In the genomic region with DNA sequence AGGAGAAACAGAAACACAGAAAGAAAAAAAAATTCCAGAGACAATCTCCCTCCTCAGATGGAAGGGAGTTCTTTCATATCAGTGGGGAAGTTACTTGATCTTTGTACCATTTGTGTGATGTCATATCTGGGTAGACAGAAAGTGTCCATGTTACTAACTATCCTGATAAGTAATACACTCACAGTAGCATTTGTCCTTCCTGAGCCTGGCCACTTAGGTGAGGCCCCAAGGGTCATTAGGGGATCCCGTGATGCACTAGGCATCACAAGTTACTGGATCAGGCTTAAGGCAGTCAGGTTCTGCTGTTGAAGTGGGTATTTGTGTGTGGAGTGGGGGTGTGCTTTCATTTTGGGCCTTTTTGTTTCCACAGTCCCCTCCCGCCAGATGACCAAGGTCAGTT, we compare ENCODE assay signal across 29 mouse cellular contexts. TPM values are rescaled to one million over a fixed set of nuclear protein-coding genes. Genes with fewer than 3 reads are reported as not detected.
"Had no signal": no experiment of that assay in that cellular context is flagged by ENCODE, and none has a peak within 500 bp of the region (broad histone marks: within the 10 kb centered on the region; RNA-seq: fewer than 3 reads in every experiment).

No protein-coding gene starts in this region.

- H3K4me1 ChIP-seq: heart, embryonic 13.5 days; heart, embryonic 15.5 days; hindbrain, embryonic 13.5 days; hindbrain, embryonic 15.5 days; limb, embryonic 10.5 days; limb, embryonic 12.5 days; liver, embryonic 13.5 days; liver, embryonic 15.5 days had no signal

- H3K36me3 ChIP-seq: heart, embryonic 13.5 days; heart, embryonic 15.5 days; hindbrain, embryonic 13.5 days; hindbrain, embryonic 15.5 days; limb, embryonic 10.5 days; limb, embryonic 12.5 days; liver, embryonic 13.5 days; liver, embryonic 15.5 days had no signal

- H3K9me3 ChIP-seq: heart, embryonic 13.5 days; heart, embryonic 15.5 days; hindbrain, embryonic 13.5 days; hindbrain, embryonic 15.5 days; limb, embryonic 10.5 days; limb, embryonic 12.5 days; liver, embryonic 13.5 days; liver, embryonic 15.5 days had no signal

- H3K27me3 ChIP-seq: heart, embryonic 13.5 days; heart, embryonic 15.5 days; hindbrain, embryonic 13.5 days; hindbrain, embryonic 15.5 days; limb, embryonic 12.5 days; liver, embryonic 13.5 days; liver, embryonic 15.5 days had no signal

- H3K9ac ChIP-seq: heart, embryonic 13.5 days; heart, embryonic 15.5 days; hindbrain, embryonic 13.5 days; hindbrain, embryonic 15.5 days; limb, embryonic 12.5 days; liver, embryonic 13.5 days; liver, embryonic 15.5 days had no signal

- ATAC-seq: hindbrain, postnatal 0 days had no signal

- DNase-seq: gastrocnemius, postnatal 14 days; gastrocnemius, postnatal 36 days; heart, adult 11 months; heart, adult 2 months; heart, postnatal 14 days; heart, postnatal 36 days; kidney, adult 18-20 months; kidney, adult 8-10 months; kidney, postnatal 10 days; kidney, postnatal 25 days; kidney, postnatal 4 days; liver; liver, embryonic 13.5 days had no signal

- H3K4me3 ChIP-seq: heart, adult 2 months; heart, embryonic 13.5 days; heart, embryonic 15.5 days; hindbrain, embryonic 13.5 days; hindbrain, embryonic 15.5 days; layer of hippocampus, adult 2 months; left cerebral cortex, adult 2 months; limb, embryonic 10.5 days; limb, embryonic 12.5 days; liver, embryonic 13.5 days; liver, embryonic 15.5 days had no signal

- H3K4me2 ChIP-seq: heart, embryonic 11.5 days; heart, embryonic 13.5 days; heart, embryonic 15.5 days; hindbrain, embryonic 13.5 days; hindbrain, embryonic 15.5 days; limb, embryonic 12.5 days; liver, embryonic 11.5 days; liver, embryonic 13.5 days; liver, embryonic 15.5 days had no signal

- H3K27ac ChIP-seq: heart, adult 2 months; heart, embryonic 13.5 days; heart, embryonic 15.5 days; hindbrain, embryonic 13.5 days; hindbrain, embryonic 15.5 days; hindbrain, postnatal 0 days; layer of hippocampus, adult 2 months; left cerebral cortex, adult 2 months; limb, embryonic 10.5 days; limb, embryonic 12.5 days; liver, embryonic 13.5 days; liver, embryonic 15.5 days had no signal

RNA-seq across cellular contexts. Expression of a gene that starts 47.4 kb away (rescaled TPM):
- total RNA-seq: gastrocnemius, postnatal 36 days; heart, adult 2 months; heart, postnatal 36 days; hematopoietic stem cell, adult 5-6 weeks; hindbrain, postnatal 0 days had no signal
- polyA plus RNA-seq: heart, adult 2 months; heart, embryonic 11.5 days; heart, embryonic 13.5 days; heart, embryonic 15.5 days; heart, postnatal 0 days; hindbrain, embryonic 11.5 days; kidney, embryonic 14.5 days; liver, embryonic 11.5 days; liver, embryonic 13.5 days; liver, embryonic 15.5 days had no signal
